Mouse (Mus musculus): ENCODE measurements at regions not wholly inside any gene's neighbourhood (a gene's known extent, or its start where the extent isn't known, plus 50 kb on each side); places are given as distances from the start of the nearest gene placed in this dataset.

- no peak for ATAC-seq (replicated peaks; ENCODE audit: extremely low read depth, insufficient read depth, low FRiP score)
- H3K36me3 ChIP-seq (ENCODE audit: control insufficient read depth, insufficient read depth) = no peaks in the 10 kb centered on the region
- H3K9ac ChIP-seq (ENCODE audit: low read length) = no peak overlapping the region
- WGBS = 63% methylated on average over 3 of the region's 3 CpGs
- no peaks in the 10 kb centered on the region for H3K27me3 ChIP-seq (ENCODE audit: control insufficient read depth, insufficient read depth, low read length)
- no peak overlapping the region for H3K4me3 ChIP-seq (ENCODE audit: low read length)
- no peaks in the 10 kb centered on the region for H3K9me3 ChIP-seq (replicated peaks; ENCODE audit: control insufficient read depth, low read length)
- H3K27ac ChIP-seq (ENCODE audit: low read length) = no peak overlapping the region
- H3K4me1 ChIP-seq (ENCODE audit: control insufficient read depth, insufficient read depth, low read length) = no peaks in the 10 kb centered on the region
- no peak overlapping the region for H3K4me2 ChIP-seq (ENCODE audit: low read depth, low read length)
These were observed 526.9 kb upstream of the Kif18a start for GRCm38 (mm10) chr2:108753494-108754225.

- ATAC-seq (replicated peaks; ENCODE audit: extremely low read depth, insufficient read depth, low FRiP score) = no peak
- Histone ChIP-seq H3K27me3 (ENCODE audit: control insufficient read depth, insufficient read depth, low read length) (no peaks in the 10 kb centered on the region), H3K9me3 (replicated peaks; ENCODE audit: control insufficient read depth, low read length) (no peaks in the 10 kb centered on the region), H3K4me1 (ENCODE audit: control insufficient read depth, insufficient read depth, low read length) (no peaks in the 10 kb centered on the region), H3K9ac (ENCODE audit: low read length) (no peak overlapping the region), H3K4me2 (ENCODE audit: low read depth, low read length) (no peak overlapping the region), H3K4me3 (ENCODE audit: low read length) (no peak overlapping the region), H3K27ac (ENCODE audit: low read length) (no peak overlapping the region), H3K36me3 (ENCODE audit: control insufficient read depth, insufficient read depth) (no peaks in the 10 kb centered on the region)
- WGBS = 79% methylated on average over 1 of the region's 1 CpGs
These were observed 524.7 kb upstream of the Kif18a start for GRCm38 (mm10) chr2:108755821-108756220.

- WGBS = 90% methylated on average over 1 of the region's 1 CpGs
- H3K27ac ChIP-seq (ENCODE audit: low read length) = no peak overlapping the region
- no peaks in the 10 kb centered on the region for H3K9me3 ChIP-seq (replicated peaks; ENCODE audit: control insufficient read depth, low read length)
- H3K4me3 ChIP-seq (ENCODE audit: low read length) = no peak overlapping the region
- no peaks in the 10 kb centered on the region for H3K27me3 ChIP-seq (ENCODE audit: control insufficient read depth, insufficient read depth, low read length)
- ATAC-seq (replicated peaks; ENCODE audit: extremely low read depth, insufficient read depth, low FRiP score) = no peak
- no peak overlapping the region for H3K4me2 ChIP-seq (ENCODE audit: low read depth, low read length)
- no peaks in the 10 kb centered on the region for H3K4me1 ChIP-seq (ENCODE audit: control insufficient read depth, insufficient read depth, low read length)
- no peaks in the 10 kb centered on the region for H3K36me3 ChIP-seq (ENCODE audit: control insufficient read depth, insufficient read depth)
- H3K9ac ChIP-seq (ENCODE audit: low read length) = no peak overlapping the region
These were observed 524.3 kb upstream of the Kif18a start for GRCm38 (mm10) chr2:108756251-108756650.

GRCm38 (mm10) chr2:108764703-108765102 is 515.8 kb upstream of the Kif18a start:
- no peak overlapping the region for H3K4me2 ChIP-seq (ENCODE audit: low read depth, low read length)
- no peaks in the 10 kb centered on the region for H3K36me3 ChIP-seq (ENCODE audit: control insufficient read depth, insufficient read depth)
- H3K27ac ChIP-seq (ENCODE audit: low read length) = no peak overlapping the region
- H3K9me3 ChIP-seq (replicated peaks; ENCODE audit: control insufficient read depth, low read length) = no peaks in the 10 kb centered on the region
- no peak for ATAC-seq (replicated peaks; ENCODE audit: extremely low read depth, insufficient read depth, low FRiP score)
- H3K27me3 ChIP-seq (ENCODE audit: control insufficient read depth, insufficient read depth, low read length) = no peaks in the 10 kb centered on the region
- H3K9ac ChIP-seq (ENCODE audit: low read length) = no peak overlapping the region
- H3K4me1 ChIP-seq (ENCODE audit: control insufficient read depth, insufficient read depth, low read length) = no peaks in the 10 kb centered on the region
- no peak overlapping the region for H3K4me3 ChIP-seq (ENCODE audit: low read length)
- WGBS = 71% methylated on average over 4 of the region's 4 CpGs

GRCm38 (mm10) chr2:108766461-108766860 is 514.1 kb upstream of the Kif18a start:
- Histone ChIP-seq H3K27me3 (ENCODE audit: control insufficient read depth, insufficient read depth, low read length) (no peaks in the 10 kb centered on the region), H3K9ac (ENCODE audit: low read length) (no peak overlapping the region), H3K4me1 (ENCODE audit: control insufficient read depth, insufficient read depth, low read length) (no peaks in the 10 kb centered on the region), H3K27ac (ENCODE audit: low read length) (no peak overlapping the region), H3K4me2 (ENCODE audit: low read depth, low read length) (no peak overlapping the region), H3K9me3 (replicated peaks; ENCODE audit: control insufficient read depth, low read length) (no peaks in the 10 kb centered on the region), H3K36me3 (ENCODE audit: control insufficient read depth, insufficient read depth) (no peaks in the 10 kb centered on the region), H3K4me3 (ENCODE audit: low read length) (no peak overlapping the region)
- no peak for ATAC-seq (replicated peaks; ENCODE audit: extremely low read depth, insufficient read depth, low FRiP score)
- WGBS = 87% methylated on average over 2 of the region's 2 CpGs

- H3K4me1 ChIP-seq (ENCODE audit: control insufficient read depth, insufficient read depth, low read length) = no peaks in the 10 kb centered on the region
- 84% methylated on average over 1 of the region's 1 CpGs for WGBS
- no peak for ATAC-seq (replicated peaks; ENCODE audit: extremely low read depth, insufficient read depth, low FRiP score)
These were observed 510.2 kb upstream of the Kif18a start for GRCm38 (mm10) chr2:108770383-108770782.

GRCm38 (mm10) chr2:108783457-108783856 is 497.1 kb upstream of the Kif18a start:
- no peak overlapping the region for H3K27ac ChIP-seq (ENCODE audit: low read length)
- no peak overlapping the region for H3K9ac ChIP-seq (ENCODE audit: low read length)
- ATAC-seq (replicated peaks; ENCODE audit: extremely low read depth, insufficient read depth, low FRiP score) = no peak
- H3K27me3 ChIP-seq (ENCODE audit: control insufficient read depth, insufficient read depth, low read length) = no peaks in the 10 kb centered on the region
- H3K36me3 ChIP-seq (ENCODE audit: control insufficient read depth, insufficient read depth) = no peaks in the 10 kb centered on the region
- no peaks in the 10 kb centered on the region for H3K4me1 ChIP-seq (ENCODE audit: control insufficient read depth, insufficient read depth, low read length)
- H3K4me2 ChIP-seq (ENCODE audit: low read depth, low read length) = no peak overlapping the region
- H3K4me3 ChIP-seq (ENCODE audit: low read length) = no peak overlapping the region
- H3K9me3 ChIP-seq (replicated peaks; ENCODE audit: control insufficient read depth, low read length) = no peaks in the 10 kb centered on the region

More at GRCm38 (mm10) chr2:108770383-108770782, 510.2 kb upstream of the Kif18a start:
- Histone ChIP-seq H3K9ac (ENCODE audit: low read length) (no peak overlapping the region), H3K4me3 (ENCODE audit: low read length) (no peak overlapping the region), H3K4me2 (ENCODE audit: low read depth, low read length) (no peak overlapping the region), H3K9me3 (replicated peaks; ENCODE audit: control insufficient read depth, low read length) (no peaks in the 10 kb centered on the region), H3K27ac (ENCODE audit: low read length) (no peak overlapping the region), H3K36me3 (ENCODE audit: control insufficient read depth, insufficient read depth) (no peaks in the 10 kb centered on the region), H3K27me3 (ENCODE audit: control insufficient read depth, insufficient read depth, low read length) (no peaks in the 10 kb centered on the region)

- Histone ChIP-seq H3K4me3 (ENCODE audit: low read length) (no peak overlapping the region), H3K27ac (ENCODE audit: low read length) (no peak overlapping the region), H3K9me3 (replicated peaks; ENCODE audit: control insufficient read depth, low read length) (no peaks in the 10 kb centered on the region), H3K36me3 (ENCODE audit: control insufficient read depth, insufficient read depth) (no peaks in the 10 kb centered on the region), H3K4me2 (ENCODE audit: low read depth, low read length) (no peak overlapping the region), H3K27me3 (ENCODE audit: control insufficient read depth, insufficient read depth, low read length) (no peaks in the 10 kb centered on the region), H3K4me1 (ENCODE audit: control insufficient read depth, insufficient read depth, low read length) (no peaks in the 10 kb centered on the region), H3K9ac (ENCODE audit: low read length) (no peak overlapping the region)
- WGBS = 78% methylated on average over 19 of the region's 19 CpGs
- ATAC-seq (replicated peaks; ENCODE audit: extremely low read depth, insufficient read depth, low FRiP score) = no peak
These were observed 495.2 kb upstream of the Kif18a start for GRCm38 (mm10) chr2:108785161-108785957.

- Histone ChIP-seq H3K9ac (ENCODE audit: low read length) (no peak overlapping the region), H3K4me3 (ENCODE audit: low read length) (no peak overlapping the region), H3K4me2 (ENCODE audit: low read depth, low read length) (no peak overlapping the region), H3K27me3 (ENCODE audit: control insufficient read depth, insufficient read depth, low read length) (no peaks in the 10 kb centered on the region), H3K27ac (ENCODE audit: low read length) (no peak overlapping the region), H3K4me1 (ENCODE audit: control insufficient read depth, insufficient read depth, low read length) (no peaks in the 10 kb centered on the region; the same call in 1 of the 2 replicates), H3K9me3 (replicated peaks; ENCODE audit: control insufficient read depth, low read length) (no peaks in the 10 kb centered on the region), H3K36me3 (ENCODE audit: control insufficient read depth, insufficient read depth) (no peaks in the 10 kb centered on the region)
- WGBS = 77% methylated on average over 7 of the region's 7 CpGs
- no peak for ATAC-seq (replicated peaks; ENCODE audit: extremely low read depth, insufficient read depth, low FRiP score)
These were observed 491.4 kb upstream of the Kif18a start for GRCm38 (mm10) chr2:108789166-108789565.

Data from heart, embryonic 16.5 days (tissue).